Mouse (Mus musculus) bone marrow, adult 2 months (tissue): Measurements from ENCODE around the gene Isyna1.

Experiments used
- CTCF ChIP-seq: fragments of 200-500 bp; IDR thresholded peaks from 2 replicates; pipeline ENCODE4 v1.5.1; 2011; ENCODE audit warnings: low read length, control low read depth; ENCODE audit not compliant: control insufficient read depth, insufficient read depth
- POLR2A ChIP-seq: fragments of 200-500 bp; IDR thresholded peaks from 2 replicates; pipeline ENCODE4 v1.6.1; 2011; ENCODE audit warnings: low read depth, mild to moderate bottlenecking, control low read depth, low read length, borderline replicate concordance; ENCODE audit not compliant: control insufficient read depth

GRCm38 (mm10) chr8:70564696-70565235 is 29.4 kb upstream of the Isyna1 start:
- TF ChIP-seq POLR2A: no peak
- TF ChIP-seq CTCF: no peak
